Mouse (Mus musculus): Measurements from ENCODE around the gene Cdadc1.

- TF ChIP-seq POLR2A (IDR thresholded peaks at IDR 0.05; ENCODE audit: insufficient read depth, low read depth, low read length) (no peak), CTCF (IDR thresholded peaks at IDR 0.05; ENCODE audit: insufficient read depth, low read depth, low read length) (no peak)
Observed at GRCm38 (mm10) chr14:59592593-59592992, 5.2 kb downstream of the Cdadc1 start.
